Mouse (Mus musculus) C2C12 (cell line): ENCODE results near the gene Nop9. TPM values are rescaled to one million over a fixed set of nuclear protein-coding genes. Genes with fewer than 3 reads are reported as not detected.
"Not testable (repeated sequence)": the region's sequence is repeated elsewhere in the genome, so short reads cannot be mapped to it uniquely, and the experiment has no call there.

Experiments
- H3K27me3 ChIP-seq: one replicate; pipeline ENCODE4 v1.6.1; 2011; ENCODE audit not compliant: control insufficient read depth, insufficient read depth, insufficient read length
- H3K36me3 ChIP-seq: one replicate; pipeline ENCODE4 v1.6.1; 2011; ENCODE audit not compliant: control insufficient read depth, insufficient read depth
- H3K4me3 ChIP-seq: one replicate; pipeline ENCODE4 v1.5.1; 2011; ENCODE audit warnings: mild to moderate bottlenecking, control low read depth; ENCODE audit not compliant: poor library complexity, insufficient read depth, severe bottlenecking
- H3K79me2 ChIP-seq: one replicate; pipeline ENCODE4 v1.6.1; 2011; ENCODE audit not compliant: control insufficient read depth, insufficient read depth
- H3K79me3 ChIP-seq: one replicate; pipeline ENCODE4 v1.6.1; 2011; ENCODE audit warnings: low read depth, control low read depth
- H3ac ChIP-seq: one replicate; pipeline ENCODE3; 2011; ENCODE audit warnings: low read depth; ENCODE audit not compliant: control insufficient read depth, insufficient read length
- CEBPB ChIP-seq: IDR thresholded peaks from one replicate; pipeline ENCODE4 v1.6.1; 2011; ENCODE audit warnings: low read depth, mild to moderate bottlenecking, control low read depth, moderate library complexity
- CTCF ChIP-seq: IDR thresholded peaks from one replicate; pipeline ENCODE4 v1.5.1; 2011; ENCODE audit not compliant: control insufficient read depth, insufficient read depth, insufficient read length
- FOSL1 ChIP-seq: IDR thresholded peaks from one replicate; pipeline ENCODE4 v1.8.0; 2011; ENCODE audit warnings: mild to moderate bottlenecking, low read length; ENCODE audit not compliant: poor library complexity, insufficient read depth, severe bottlenecking
- MAX ChIP-seq: IDR thresholded peaks from one replicate; pipeline ENCODE4 v1.6.1; 2011; ENCODE audit warnings: mild to moderate bottlenecking, control low read depth
- MYOD1 ChIP-seq: IDR thresholded peaks from one replicate; pipeline ENCODE4 v1.6.1; 2011; ENCODE audit warnings: low read depth; ENCODE audit not compliant: control insufficient read depth, insufficient read length
- MYOG ChIP-seq: IDR thresholded peaks from one replicate; pipeline ENCODE4 v1.6.1; 2011; ENCODE audit not compliant: control insufficient read depth, insufficient read length; ENCODE audit errors: extremely low read depth
- USF1 ChIP-seq: IDR thresholded peaks from one replicate; pipeline ENCODE4 v1.6.1; 2011; ENCODE audit warnings: low read depth, mild to moderate bottlenecking, control low read depth, moderate library complexity
- polyA plus RNA-seq: library from polyadenylated mRNA; unstranded; fragments of >200 nt; fragmentation: generic; extraction: Trizol; gene quantifications from one replicate; pipeline ENCODE4 v1.2.1, GENCODE M21; 2012; ENCODE audit warnings: missing spikeins

Nop9 gene
- polyA plus RNA-seq, 1 experiment: 38.6 TPM

- H3ac ChIP-seq: no peak within 1 kb of the TSS
- peaks cover 28% of the 10 kb centered on the region for H3K36me3 ChIP-seq
- TF ChIP-seq CEBPB (no peak), CTCF (peak; percentile 26)
- H3K4me3 ChIP-seq: no peak within 1 kb of the TSS
- no peaks in the 10 kb centered on the region for H3K79me3 ChIP-seq
- H3K27me3 ChIP-seq: peaks cover 19% of the 10 kb centered on the region
- H3K79me2 ChIP-seq: no peaks in the 10 kb centered on the region
These were observed 12.9 kb downstream of the Nop9 start, which contains the start of gene Cideb for GRCm38 (mm10) chr14:55758363-55758784. Cideb (minus strand) TSS chr14:55758458.

- not testable (repeated sequence) for H3ac ChIP-seq, H3K79me2 ChIP-seq, H3K4me3 ChIP-seq, H3K79me3 ChIP-seq
- peak; percentile 29 for TF ChIP-seq MAX
- peak; percentile 65 for TF ChIP-seq CTCF
- Histone ChIP-seq H3K27me3 (peaks cover 26% of the 10 kb centered on the region), H3K36me3 (peaks cover 10% of the 10 kb centered on the region)
These were observed 14.7 kb downstream of the Nop9 start for GRCm38 (mm10) chr14:55760156-55760555.

GRCm38 (mm10) chr14:55761163-55761562 is 15.7 kb downstream of the Nop9 start, which contains the start of gene Ltb4r2:
Ltb4r2 (plus strand) TSS chr14:55761428.
- Histone ChIP-seq H3K79me2 (no peaks in the 10 kb centered on the region), H3ac (no peak within 1 kb of the TSS), H3K27me3 (peaks cover 33% of the 10 kb centered on the region)

GRCm38 (mm10) chr14:55762001-55762821 is 16.7 kb downstream of the Nop9 start:
- Histone ChIP-seq H3K27me3 (peaks cover 39% of the 10 kb centered on the region), H3K79me3 (no peaks in the 10 kb centered on the region), H3K4me3 (no peak overlapping the region), H3K79me2 (no peaks in the 10 kb centered on the region), H3ac (no peak overlapping the region), H3K36me3 (no peaks in the 10 kb centered on the region)
- no peak for TF ChIP-seq MYOG
- no peak for TF ChIP-seq MAX
- no peak for TF ChIP-seq USF1
- TF ChIP-seq CEBPB: no peak
- TF ChIP-seq CTCF: no peak
- no peak for TF ChIP-seq FOSL1
- no peak for TF ChIP-seq MYOD1

More at GRCm38 (mm10) chr14:55761163-55761562, 15.7 kb downstream of the Nop9 start, which contains the start of gene Ltb4r2:
- peaks cover 2% of the 10 kb centered on the region for H3K36me3 ChIP-seq
- no peak for TF ChIP-seq CTCF
- TF ChIP-seq USF1: no peak
- TF ChIP-seq MYOG: no peak
- no peak for TF ChIP-seq MYOD1
- TF ChIP-seq FOSL1: no peak
- no peak for TF ChIP-seq CEBPB
- TF ChIP-seq MAX: no peak
- H3K79me3 ChIP-seq: no peaks in the 10 kb centered on the region
- no peak within 1 kb of the TSS for H3K4me3 ChIP-seq

- no peaks in the 10 kb centered on the region for H3K36me3 ChIP-seq
- H3K4me3 ChIP-seq: no peak overlapping the region
- TF ChIP-seq CEBPB (no peak), MAX (no peak), CTCF (no peak), USF1 (no peak), MYOD1 (no peak), MYOG (no peak), FOSL1 (no peak)
- peaks cover 49% of the 10 kb centered on the region for H3K27me3 ChIP-seq
- no peaks in the 10 kb centered on the region for H3K79me2 ChIP-seq
- no peaks in the 10 kb centered on the region for H3K79me3 ChIP-seq
- H3ac ChIP-seq: no peak overlapping the region
These were observed 17.7 kb downstream of the Nop9 start for GRCm38 (mm10) chr14:55763166-55763565.

GRCm38 (mm10) chr14:55765696-55766095 is 20.2 kb downstream of the Nop9 start, which contains the start of gene Ltb4r1:
Ltb4r1 (plus strand) TSS chr14:55765962.
- H3ac ChIP-seq: no peak within 1 kb of the TSS
- H3K79me3 ChIP-seq: no peaks in the 10 kb centered on the region
- H3K27me3 ChIP-seq: peaks cover 57% of the 10 kb centered on the region
- no peaks in the 10 kb centered on the region for H3K36me3 ChIP-seq
- no peaks in the 10 kb centered on the region for H3K79me2 ChIP-seq
- no peak for TF ChIP-seq MYOD1
- TF ChIP-seq CEBPB: no peak
- TF ChIP-seq USF1: no peak
- TF ChIP-seq CTCF: no peak
- TF ChIP-seq FOSL1: no peak
- no peak within 1 kb of the TSS for H3K4me3 ChIP-seq
